Mouse (Mus musculus): ENCODE data around the gene Gm12216.

DNA sequence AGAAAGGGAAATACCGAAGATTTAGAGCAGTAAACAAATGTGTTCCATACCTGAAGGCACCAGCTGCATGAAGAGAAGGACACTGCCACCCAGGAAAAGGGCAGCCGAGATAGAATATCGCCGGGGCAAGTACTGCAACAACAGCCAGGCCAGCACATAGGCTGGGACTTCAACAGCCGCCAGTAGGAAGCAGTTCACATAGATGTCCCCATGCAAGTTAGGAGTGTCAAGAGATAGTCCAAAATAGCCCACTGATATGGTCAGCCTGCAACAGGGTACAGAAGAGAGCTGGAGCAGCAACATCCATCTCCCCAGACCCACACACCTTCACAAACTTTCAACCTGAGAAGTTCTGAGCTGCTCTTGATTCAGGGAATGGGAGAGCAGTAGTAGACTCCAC is 10.1 kb upstream of the Gm12216 start:
- TF ChIP-seq POLR2A (IDR thresholded peaks at IDR 0.05; ENCODE audit: borderline replicate concordance, extremely low read depth, low read depth, low read length) (no peak), CTCF (IDR thresholded peaks at IDR 0.05; ENCODE audit: insufficient read depth, low read length) (no peak)
